Mouse (Mus musculus) cortical plate, adult 2 months (tissue): ENCODE measurements around the gene Sod3. TPM values are rescaled to one million over a fixed set of nuclear protein-coding genes. Genes with fewer than 3 reads are reported as not detected.

Experiments
- H3K27ac ChIP-seq: fragments of 200-500 bp; 2 replicates; pipeline ENCODE4 v1.5.1; 2012; ENCODE audit warnings: low read length, control low read depth, inconsistent platforms; ENCODE audit not compliant: insufficient read depth
- H3K4me1 ChIP-seq: fragments of 200-500 bp; 2 replicates; pipeline ENCODE4 v1.6.1; 2011; ENCODE audit warnings: low read length; ENCODE audit not compliant: control insufficient read depth, insufficient read depth
- H3K4me3 ChIP-seq: fragments of 200-500 bp; 2 replicates; pipeline ENCODE4 v1.5.1; 2011; ENCODE audit warnings: mild to moderate bottlenecking, low read length, control low read depth; ENCODE audit not compliant: insufficient read depth
- CTCF ChIP-seq: fragments of 200-500 bp; IDR thresholded peaks from 2 replicates; pipeline ENCODE4 v1.5.1; 2011; ENCODE audit warnings: mild to moderate bottlenecking, control low read depth, low read length; ENCODE audit not compliant: insufficient read depth; ENCODE audit errors: extremely low read depth
- POLR2A ChIP-seq: fragments of 200-500 bp; IDR thresholded peaks from 2 replicates; pipeline ENCODE4 v1.6.1; 2011; ENCODE audit warnings: mild to moderate bottlenecking, low read length, control low read depth; ENCODE audit not compliant: insufficient read depth; ENCODE audit errors: extremely low read depth
- polyA plus RNA-seq: library from polyadenylated mRNA; depleted of rRNA; stranded (reverse); fragments of >200 nt; gene quantifications from 2 replicates; pipeline ENCODE4 v1.2.3, GENCODE M21; 2012

The Sod3 gene
- polyA plus RNA-seq, 1 experiment: 12.2 TPM

DNA sequence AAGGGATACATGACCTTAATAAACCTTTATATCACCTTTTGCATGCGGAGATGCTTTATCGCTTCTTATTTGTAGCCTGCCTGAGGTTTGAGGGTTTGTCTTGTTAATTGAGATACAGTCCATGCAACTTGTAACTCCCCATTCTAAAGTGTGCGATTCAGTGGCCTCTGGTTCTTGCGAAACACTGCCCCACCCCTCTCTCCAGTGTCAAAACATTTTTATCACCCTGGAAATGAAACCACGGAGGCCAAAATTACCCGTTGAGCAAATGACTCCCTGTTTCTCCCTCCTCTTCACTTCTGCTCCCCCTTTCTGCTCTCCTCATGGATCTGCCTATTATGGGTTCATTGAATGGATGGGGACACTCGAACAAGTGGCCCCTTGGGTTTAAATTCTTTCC lies 8.0 kb upstream of the Sod3 start:
- Histone ChIP-seq H3K4me1 (no peaks in the 10 kb centered on the region), H3K27ac (no peak overlapping the region), H3K4me3 (no peak overlapping the region)
- no peak for TF ChIP-seq CTCF
- TF ChIP-seq POLR2A: no peak

DNA sequence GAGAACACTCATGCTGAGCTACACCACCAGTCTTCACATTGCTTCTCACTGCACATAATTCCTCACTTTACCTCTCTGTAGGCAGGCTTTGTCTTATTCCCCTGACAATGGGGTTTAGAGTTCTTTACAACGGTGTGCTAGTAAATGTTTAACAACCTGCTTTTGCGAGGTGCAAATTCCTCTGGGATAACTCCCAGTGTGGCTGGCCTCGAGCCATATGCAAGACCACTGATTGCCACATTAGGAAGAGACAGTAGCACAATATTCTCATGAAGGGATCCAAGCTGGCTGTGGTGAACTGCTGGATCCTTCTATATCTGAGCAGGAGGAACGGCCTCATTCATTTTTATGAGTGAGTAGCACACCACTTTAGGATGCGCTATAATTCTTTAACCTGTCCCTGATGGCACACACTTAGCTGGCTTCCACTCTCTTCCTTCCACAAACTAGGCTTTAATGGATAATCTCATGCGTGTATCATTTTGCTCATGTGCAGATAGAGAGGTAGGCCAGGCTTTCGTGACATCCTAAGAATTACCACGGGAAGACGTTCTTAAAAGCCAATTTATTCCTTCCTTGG lies 6.3 kb upstream of the Sod3 start:
- TF ChIP-seq POLR2A: no peak
- TF ChIP-seq CTCF: no peak
- Histone ChIP-seq H3K27ac (no peak overlapping the region), H3K4me3 (no peak overlapping the region), H3K4me1 (no peaks in the 10 kb centered on the region)

DNA sequence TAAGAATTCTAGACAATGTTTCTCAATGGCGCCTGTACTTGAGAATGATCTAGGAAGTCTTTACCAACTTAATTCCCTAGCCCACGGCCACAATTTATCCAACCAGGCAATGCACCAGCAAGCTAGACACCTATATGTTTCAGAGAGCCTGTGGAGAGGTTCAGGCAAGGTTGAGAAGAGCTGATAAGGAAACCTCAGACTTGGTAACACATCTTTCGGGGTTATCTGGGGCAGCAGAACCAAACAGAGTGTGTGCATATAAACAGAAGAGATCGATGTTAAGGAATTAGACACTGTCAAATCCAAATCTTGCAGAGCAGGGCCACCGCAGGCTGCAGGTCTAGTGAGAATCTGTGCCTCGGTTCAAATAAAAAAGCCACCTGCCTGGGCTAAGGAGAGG lies 5.5 kb upstream of the Sod3 start:
- H3K4me3 ChIP-seq: no peak overlapping the region
- H3K27ac ChIP-seq: no peak overlapping the region
- no peaks in the 10 kb centered on the region for H3K4me1 ChIP-seq
- TF ChIP-seq CTCF: no peak
- no peak for TF ChIP-seq POLR2A

DNA sequence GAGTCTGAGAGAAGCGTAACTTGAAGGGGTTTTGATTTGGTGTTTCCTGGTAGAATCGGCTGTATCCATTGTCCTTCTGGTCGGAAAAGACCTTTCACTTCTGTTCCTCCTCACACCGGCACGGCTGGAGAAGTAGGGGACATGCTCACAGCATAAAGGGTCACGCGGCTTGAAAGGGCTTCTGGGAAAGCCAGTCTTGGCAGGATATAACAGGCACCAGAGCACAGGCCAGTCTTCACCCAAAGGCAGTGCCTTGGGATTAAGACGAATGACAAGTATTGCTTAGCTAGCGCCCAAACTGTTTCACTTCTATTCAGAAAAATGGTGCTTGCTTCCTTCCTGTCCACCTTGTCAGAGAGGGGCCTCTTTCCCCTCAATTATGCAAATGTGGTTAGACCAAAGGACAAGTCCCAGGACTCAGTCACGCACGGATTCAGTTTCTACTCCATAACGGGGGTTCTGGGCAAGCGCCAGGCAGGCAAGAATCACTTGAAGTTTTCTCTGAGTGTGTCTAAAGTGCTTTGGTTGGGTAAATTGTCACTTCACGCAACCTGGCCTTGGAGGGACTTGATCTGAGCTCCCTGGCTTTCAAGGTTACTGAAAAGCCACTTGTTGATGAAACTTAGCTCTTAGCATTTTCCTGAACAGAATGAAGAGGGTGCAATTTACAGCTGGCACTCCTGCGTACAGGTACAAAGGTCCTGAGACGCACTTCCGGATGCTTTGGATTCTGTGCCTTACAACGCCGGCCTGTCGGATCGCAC lies 3.1 kb upstream of the Sod3 start:
- Histone ChIP-seq H3K27ac (no peak overlapping the region), H3K4me3 (no peak overlapping the region), H3K4me1 (no peaks in the 10 kb centered on the region)
- TF ChIP-seq POLR2A (no peak), CTCF (no peak)

DNA sequence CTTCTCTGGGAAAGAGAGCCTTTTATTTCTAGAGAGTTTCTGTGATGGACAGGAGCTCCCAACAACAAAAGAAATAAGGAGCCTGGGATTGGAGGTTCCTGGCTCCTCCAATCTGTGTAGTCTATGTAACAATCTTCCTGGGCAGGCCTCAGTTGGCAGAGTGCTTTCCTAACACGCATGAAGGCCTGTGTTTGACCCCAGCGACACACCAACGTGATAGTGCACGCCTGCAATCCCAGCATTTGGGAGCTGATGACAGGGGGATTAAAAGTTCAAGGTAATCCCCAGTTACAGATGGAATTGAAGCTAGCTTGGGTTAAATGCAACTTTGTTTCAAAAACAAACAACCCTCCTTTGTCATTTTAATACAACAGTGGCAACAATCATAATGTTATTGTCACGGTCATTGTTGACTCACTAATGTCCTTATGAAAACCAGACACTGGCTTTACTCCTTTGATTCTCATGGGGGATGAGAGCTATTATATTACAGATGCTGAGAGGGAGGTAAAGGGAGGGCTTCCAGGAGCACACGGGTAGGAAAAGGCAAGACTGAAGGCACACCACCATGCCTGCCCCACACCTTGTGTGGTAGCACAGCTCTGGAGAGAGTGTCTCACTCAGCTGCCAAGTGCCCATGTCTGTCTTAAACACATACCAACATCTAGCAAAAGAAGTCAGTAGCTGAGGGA lies 669 bp upstream of the Sod3 start:
- H3K4me1 ChIP-seq: no peaks in the 10 kb centered on the region; the same call in 1 of the 2 replicates
- TF ChIP-seq CTCF (no peak), POLR2A (no peak)
- H3K27ac ChIP-seq: no peak overlapping the region
- H3K4me3 ChIP-seq: no peak overlapping the region

DNA sequence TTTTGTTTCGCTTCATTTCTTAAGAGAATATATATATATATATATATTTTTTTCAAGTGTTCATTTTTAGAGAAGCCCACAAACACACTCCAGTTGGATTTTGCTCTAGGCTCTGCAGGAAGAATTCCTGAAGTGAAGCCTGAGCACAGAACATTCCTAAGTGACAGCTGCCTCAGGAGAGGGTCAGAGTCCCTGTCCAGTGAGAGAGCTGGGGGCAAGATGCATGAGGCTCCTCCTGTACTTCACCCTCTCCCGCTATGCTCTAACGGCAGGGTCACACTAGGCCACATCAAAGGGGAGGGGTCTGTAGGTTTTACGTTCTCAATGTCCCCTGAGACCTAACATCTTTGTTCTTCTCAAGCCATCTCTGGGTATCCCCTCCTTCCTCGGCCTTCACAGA lies 930 bp downstream of the Sod3 start:
- H3K4me3 ChIP-seq: no peak overlapping the region
- no peak overlapping the region for H3K27ac ChIP-seq
- no peaks in the 10 kb centered on the region; the same call in none of the 2 replicates for H3K4me1 ChIP-seq
- TF ChIP-seq CTCF (no peak), POLR2A (no peak)

DNA sequence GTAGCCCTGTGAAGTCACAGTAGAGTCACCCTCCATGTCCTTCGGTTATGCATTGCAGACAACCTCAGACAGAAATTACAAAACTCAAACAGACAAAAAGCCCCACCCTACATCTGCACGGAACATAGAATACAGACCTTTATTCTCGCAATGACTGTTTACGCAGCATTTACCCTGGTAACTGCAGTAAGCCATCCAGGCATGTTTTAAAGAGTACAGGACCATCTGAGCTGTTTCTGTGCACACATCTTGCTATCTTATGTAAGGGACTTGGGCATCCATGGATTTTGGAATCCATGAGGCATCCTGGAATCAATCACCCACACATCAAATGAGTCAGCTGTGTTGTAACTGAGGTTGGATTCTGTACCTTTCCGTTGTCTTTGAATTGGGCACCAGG lies 2.3 kb downstream of the Sod3 start:
- TF ChIP-seq POLR2A (no peak), CTCF (no peak)
- Histone ChIP-seq H3K4me1 (no peaks in the 10 kb centered on the region; the same call in none of the 2 replicates), H3K27ac (peak overlapping the region; percentile 1; the same call in 1 of the 2 replicates), H3K4me3 (no peak overlapping the region)

DNA sequence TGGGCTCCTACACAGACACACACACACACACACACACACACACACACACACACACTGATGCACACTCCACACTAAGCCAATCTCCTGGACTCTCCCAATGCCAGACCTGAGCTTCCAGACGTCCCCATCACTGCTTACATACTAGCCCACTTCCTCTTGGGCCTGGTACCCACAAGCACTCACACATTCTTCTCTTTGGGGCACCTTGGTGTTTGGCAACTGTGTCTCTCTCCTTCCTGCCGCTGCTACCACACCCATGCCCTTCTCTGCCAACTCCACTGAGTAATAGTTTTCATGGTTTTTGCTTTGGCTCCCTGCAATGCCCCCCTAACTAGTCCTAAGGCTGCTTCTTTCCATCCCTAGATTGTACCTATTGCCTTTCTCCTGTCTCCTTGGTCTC lies 3.1 kb downstream of the Sod3 start:
- no peak for TF ChIP-seq CTCF
- no peak for TF ChIP-seq POLR2A
- Histone ChIP-seq H3K4me3 (no peak overlapping the region), H3K4me1 (no peaks in the 10 kb centered on the region; the same call in none of the 2 replicates), H3K27ac (0 out of 2 replicates have a peak overlapping the region, but pooled peaks have one; percentile 42)

DNA sequence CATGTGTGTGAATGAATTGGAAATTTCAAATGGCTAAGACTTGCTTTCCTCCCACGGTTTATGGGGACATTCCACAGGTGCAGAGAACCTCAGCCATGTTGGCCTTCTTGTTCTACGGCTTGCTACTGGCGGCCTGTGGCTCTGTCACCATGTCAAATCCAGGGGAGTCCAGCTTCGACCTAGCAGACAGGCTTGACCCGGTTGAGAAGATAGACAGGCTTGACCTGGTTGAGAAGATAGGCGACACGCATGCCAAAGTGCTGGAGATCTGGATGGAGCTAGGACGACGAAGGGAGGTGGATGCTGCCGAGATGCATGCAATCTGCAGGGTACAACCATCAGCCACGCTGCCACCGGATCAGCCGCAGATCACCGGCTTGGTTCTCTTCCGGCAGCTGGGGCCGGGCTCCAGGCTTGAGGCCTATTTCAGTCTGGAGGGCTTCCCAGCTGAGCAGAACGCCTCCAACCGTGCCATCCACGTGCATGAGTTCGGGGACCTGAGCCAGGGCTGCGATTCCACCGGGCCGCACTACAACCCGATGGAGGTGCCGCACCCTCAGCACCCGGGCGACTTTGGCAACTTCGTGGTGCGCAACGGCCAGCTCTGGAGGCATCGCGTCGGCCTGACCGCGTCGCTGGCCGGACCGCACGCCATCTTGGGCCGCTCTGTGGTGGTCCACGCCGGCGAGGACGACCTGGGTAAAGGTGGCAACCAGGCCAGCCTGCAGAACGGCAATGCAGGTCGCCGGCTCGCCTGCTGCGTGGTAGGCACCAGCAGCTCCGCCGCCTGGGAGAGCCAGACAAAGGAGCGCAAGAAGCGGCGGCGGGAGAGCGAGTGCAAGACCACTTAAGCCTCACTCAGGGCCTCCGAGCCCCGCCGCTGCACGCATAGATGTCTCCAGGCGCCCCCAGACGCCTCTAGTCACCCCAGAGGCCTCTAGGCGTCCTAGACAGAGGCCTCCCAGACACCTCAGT lies 4.6 kb downstream of the Sod3 start:
- Histone ChIP-seq H3K27ac (no peak overlapping the region), H3K4me1 (no peaks in the 10 kb centered on the region; the same call in none of the 2 replicates), H3K4me3 (no peak overlapping the region)
- no peak for TF ChIP-seq CTCF
- TF ChIP-seq POLR2A: no peak
